Mouse (Mus musculus): ENCODE results near the gene Fmnl1.

The Fmnl1 gene

GRCm38 (mm10) chr11:103144309-103145285, 26.3 kb upstream of the Fmnl1 start:
- Histone ChIP-seq H3K36me3 (ENCODE audit: control insufficient read depth, insufficient read depth, low read length, poor library complexity, severe bottlenecking) (no peaks in the 10 kb centered on the region), H3K27me3 (ENCODE audit: control insufficient read depth, insufficient read depth, low read length, poor library complexity, severe bottlenecking) (no peaks in the 10 kb centered on the region)
- DNase-seq (ENCODE audit: low read depth, low spot score) = no peak

- H3K36me3 ChIP-seq (ENCODE audit: control insufficient read depth, insufficient read depth, low read length, poor library complexity, severe bottlenecking) = no peaks in the 10 kb centered on the region
- DNase-seq (ENCODE audit: low read depth, low spot score) = peak; percentile 43
- no peaks in the 10 kb centered on the region for H3K27me3 ChIP-seq (ENCODE audit: control insufficient read depth, insufficient read depth, low read length, poor library complexity, severe bottlenecking)
These were observed 24.5 kb upstream of the Fmnl1 start for GRCm38 (mm10) chr11:103146386-103146785.

DNA sequence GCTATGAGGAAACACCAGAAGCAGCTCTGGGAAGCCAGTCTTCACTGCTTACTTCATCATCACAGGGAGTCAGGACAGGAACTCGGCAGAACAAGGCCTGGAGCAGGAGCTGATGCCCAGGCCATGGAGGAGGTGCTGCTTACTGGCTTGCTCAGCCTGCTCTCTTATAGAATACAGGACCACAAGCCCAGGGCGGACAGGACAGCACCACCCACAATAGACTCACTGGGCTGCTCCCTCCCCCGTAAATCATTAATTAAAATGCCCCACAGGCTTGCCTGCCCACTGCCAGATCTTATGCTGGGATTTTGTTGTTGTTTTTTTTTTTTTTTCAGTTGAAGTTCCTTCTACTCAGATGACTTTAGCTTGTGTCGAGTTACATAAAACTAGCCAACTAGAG, 23.1 kb upstream of the Fmnl1 start:
- H3K27me3 ChIP-seq (ENCODE audit: control insufficient read depth, insufficient read depth, low read length, poor library complexity, severe bottlenecking) = no peaks in the 10 kb centered on the region
- no peak for DNase-seq (ENCODE audit: low read depth, low spot score)
- H3K36me3 ChIP-seq (ENCODE audit: control insufficient read depth, insufficient read depth, low read length, poor library complexity, severe bottlenecking) = no peaks in the 10 kb centered on the region

DNA sequence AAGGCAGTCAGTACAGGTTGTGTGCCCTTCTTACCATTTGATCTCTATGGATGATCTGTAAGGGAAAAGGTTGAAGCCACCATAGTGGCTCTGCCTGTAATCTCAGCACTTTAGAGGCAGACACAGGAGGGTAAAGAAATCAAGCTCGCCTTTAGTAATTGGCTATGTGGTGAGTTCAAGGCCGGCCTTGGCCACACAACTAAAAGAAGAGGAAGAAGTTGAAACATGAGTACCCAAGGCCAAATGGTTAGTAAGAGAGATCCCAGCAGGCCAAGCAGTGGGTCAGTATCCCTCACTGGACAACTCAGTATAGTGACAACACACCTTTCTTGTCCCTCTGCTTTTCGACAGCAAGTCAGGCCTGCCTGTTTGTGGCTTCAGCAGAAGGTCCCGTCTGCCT, 21.1 kb upstream of the Fmnl1 start:
- no peaks in the 10 kb centered on the region for H3K36me3 ChIP-seq (ENCODE audit: control insufficient read depth, insufficient read depth, low read length, poor library complexity, severe bottlenecking)
- no peaks in the 10 kb centered on the region for H3K27me3 ChIP-seq (ENCODE audit: control insufficient read depth, insufficient read depth, low read length, poor library complexity, severe bottlenecking)
- DNase-seq (ENCODE audit: low read depth, low spot score) = no peak

- DNase-seq (ENCODE audit: low read depth, low spot score) = peak; percentile 95
- Histone ChIP-seq H3K27me3 (ENCODE audit: control insufficient read depth, insufficient read depth, low read length, poor library complexity, severe bottlenecking) (no peaks in the 10 kb centered on the region), H3K36me3 (ENCODE audit: control insufficient read depth, insufficient read depth, low read length, poor library complexity, severe bottlenecking) (no peaks in the 10 kb centered on the region)
These were observed 12.1 kb upstream of the Fmnl1 start for GRCm38 (mm10) chr11:103158621-103159478.

- no peaks in the 10 kb centered on the region for H3K36me3 ChIP-seq (ENCODE audit: control insufficient read depth, insufficient read depth, low read length, poor library complexity, severe bottlenecking)
These were observed 10.2 kb upstream of the Fmnl1 start for GRCm38 (mm10) chr11:103160738-103161137.

GRCm38 (mm10) chr11:103161449-103161848, 9.5 kb upstream of the Fmnl1 start:
- H3K36me3 ChIP-seq (ENCODE audit: control insufficient read depth, insufficient read depth, low read length, poor library complexity, severe bottlenecking) = no peaks in the 10 kb centered on the region
- DNase-seq (ENCODE audit: low read depth, low spot score) = no peak
- no peaks in the 10 kb centered on the region for H3K27me3 ChIP-seq (ENCODE audit: control insufficient read depth, insufficient read depth, low read length, poor library complexity, severe bottlenecking)

More at GRCm38 (mm10) chr11:103160738-103161137, 10.2 kb upstream of the Fmnl1 start:
- no peaks in the 10 kb centered on the region for H3K27me3 ChIP-seq (ENCODE audit: control insufficient read depth, insufficient read depth, low read length, poor library complexity, severe bottlenecking)
- no peak for DNase-seq (ENCODE audit: low read depth, low spot score)

GRCm38 (mm10) chr11:103162132-103162531, 8.8 kb upstream of the Fmnl1 start:
- H3K36me3 ChIP-seq (ENCODE audit: control insufficient read depth, insufficient read depth, low read length, poor library complexity, severe bottlenecking) = no peaks in the 10 kb centered on the region
- H3K27me3 ChIP-seq (ENCODE audit: control insufficient read depth, insufficient read depth, low read length, poor library complexity, severe bottlenecking) = no peaks in the 10 kb centered on the region
- DNase-seq (ENCODE audit: low read depth, low spot score) = peak; percentile 63

DNA sequence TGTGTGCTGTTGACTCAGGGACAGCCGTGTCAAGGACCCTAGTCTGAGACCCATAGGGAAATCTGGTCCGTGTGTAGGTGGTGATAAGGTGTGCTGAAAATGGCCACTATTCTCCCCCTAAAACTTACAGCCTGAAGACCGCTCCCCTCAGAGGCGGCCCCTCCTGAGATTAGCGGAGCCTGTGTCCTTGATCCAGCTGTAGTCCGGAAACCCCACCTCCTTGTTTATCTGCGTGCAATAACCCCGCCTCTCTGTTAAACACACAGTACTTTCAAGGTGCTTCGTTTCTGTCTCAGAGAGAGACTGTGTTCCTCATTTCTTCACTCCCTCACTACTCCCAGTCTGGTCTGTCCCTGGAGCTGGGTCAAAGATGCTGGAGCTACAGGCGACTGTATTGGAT, 6.5 kb upstream of the Fmnl1 start:
- DNase-seq (ENCODE audit: low read depth, low spot score) = no peak
- Histone ChIP-seq H3K27me3 (ENCODE audit: control insufficient read depth, insufficient read depth, low read length, poor library complexity, severe bottlenecking) (no peaks in the 10 kb centered on the region), H3K36me3 (ENCODE audit: control insufficient read depth, insufficient read depth, low read length, poor library complexity, severe bottlenecking) (no peaks in the 10 kb centered on the region)

DNA sequence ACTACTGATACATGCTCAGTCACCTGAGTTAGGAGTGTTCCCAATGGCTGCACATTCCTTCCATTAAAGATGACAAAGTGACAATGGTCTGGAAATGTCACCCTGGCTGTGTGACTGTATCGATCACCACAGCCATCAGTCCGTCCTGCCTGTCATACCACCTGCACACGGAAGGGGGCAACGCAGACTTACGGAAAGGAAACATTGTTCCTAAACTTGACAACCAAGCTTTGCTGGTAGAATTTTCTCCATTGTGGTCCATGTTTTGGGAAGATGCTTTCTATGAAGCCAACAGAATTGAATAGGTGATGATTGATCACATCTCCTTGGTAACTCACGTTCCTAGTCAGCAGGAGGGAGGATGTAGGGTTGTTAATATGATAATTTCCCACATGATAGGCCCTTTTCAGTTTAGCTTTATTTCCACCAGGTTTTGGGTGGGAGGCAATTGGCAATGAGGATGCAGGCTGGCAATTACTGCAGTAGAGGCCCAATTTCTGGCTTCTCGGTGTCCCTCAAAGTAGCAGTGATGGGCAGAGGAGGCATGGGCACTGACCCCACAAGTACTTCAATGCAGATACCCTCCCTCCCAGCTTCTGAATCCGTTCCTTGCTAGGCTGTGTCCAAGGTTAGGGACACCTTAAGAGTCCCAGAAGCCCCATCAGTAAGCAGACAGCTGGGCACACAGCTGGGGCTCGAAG, 2.1 kb upstream of the Fmnl1 start:
- Histone ChIP-seq H3K27me3 (ENCODE audit: control insufficient read depth, insufficient read depth, low read length, poor library complexity, severe bottlenecking) (no peaks in the 10 kb centered on the region), H3K36me3 (ENCODE audit: control insufficient read depth, insufficient read depth, low read length, poor library complexity, severe bottlenecking) (no peaks in the 10 kb centered on the region)
- peak; percentile 87 for DNase-seq (ENCODE audit: low read depth, low spot score)

DNA sequence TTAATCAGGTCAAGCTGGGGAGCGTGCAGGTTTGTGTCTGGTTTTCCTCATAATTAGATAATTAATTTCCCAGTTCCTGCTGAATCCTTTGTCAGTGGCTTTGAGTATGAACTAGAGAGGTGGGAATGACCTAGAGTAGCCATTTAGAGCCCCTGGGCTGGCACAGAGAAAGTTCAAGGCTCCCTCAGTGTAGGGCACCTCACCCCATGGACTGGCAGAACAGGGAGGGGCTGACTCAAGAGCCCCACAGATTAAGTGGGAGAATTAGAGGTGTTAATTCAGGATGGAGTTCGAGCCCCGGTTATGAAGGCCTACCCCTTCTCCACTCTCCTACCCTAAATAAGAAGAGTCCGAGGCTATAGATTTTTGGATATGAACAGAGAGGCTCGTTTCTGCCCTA, 1.2 kb upstream of the Fmnl1 start:
- no peaks in the 10 kb centered on the region for H3K36me3 ChIP-seq (ENCODE audit: control insufficient read depth, insufficient read depth, low read length, poor library complexity, severe bottlenecking)
- no peaks in the 10 kb centered on the region for H3K27me3 ChIP-seq (ENCODE audit: control insufficient read depth, insufficient read depth, low read length, poor library complexity, severe bottlenecking)
- no peak for DNase-seq (ENCODE audit: low read depth, low spot score)

DNA sequence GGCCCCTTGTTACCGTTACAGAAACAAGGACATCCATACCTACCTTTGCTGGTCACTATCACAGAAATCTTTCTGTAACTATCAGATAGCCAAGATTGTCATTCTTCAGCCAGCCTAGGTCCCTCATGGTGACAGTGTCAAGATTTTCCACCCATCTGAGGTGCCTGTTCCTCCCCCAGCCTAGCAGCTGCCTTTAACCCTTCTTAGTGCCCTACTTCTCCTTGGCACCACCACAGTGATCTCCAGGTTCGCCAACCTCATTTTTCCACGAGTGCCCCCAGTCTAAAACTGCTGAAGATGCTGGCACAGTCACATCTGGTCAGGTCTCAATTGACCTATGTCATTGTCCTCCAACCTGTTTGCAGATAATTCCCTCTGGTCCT, 805 bp upstream of the Fmnl1 start:
- peak; percentile 44 for DNase-seq (ENCODE audit: low read depth, low spot score)
- Histone ChIP-seq H3K27me3 (ENCODE audit: control insufficient read depth, insufficient read depth, low read length, poor library complexity, severe bottlenecking) (no peaks in the 10 kb centered on the region), H3K36me3 (ENCODE audit: control insufficient read depth, insufficient read depth, low read length, poor library complexity, severe bottlenecking) (no peaks in the 10 kb centered on the region)

- DNase-seq (ENCODE audit: low read depth, low spot score) = no peak
- no peaks in the 10 kb centered on the region for H3K27me3 ChIP-seq (ENCODE audit: control insufficient read depth, insufficient read depth, low read length, poor library complexity, severe bottlenecking)
These were observed 346 bp downstream of the Fmnl1 start for GRCm38 (mm10) chr11:103171286-103171620.

DNA sequence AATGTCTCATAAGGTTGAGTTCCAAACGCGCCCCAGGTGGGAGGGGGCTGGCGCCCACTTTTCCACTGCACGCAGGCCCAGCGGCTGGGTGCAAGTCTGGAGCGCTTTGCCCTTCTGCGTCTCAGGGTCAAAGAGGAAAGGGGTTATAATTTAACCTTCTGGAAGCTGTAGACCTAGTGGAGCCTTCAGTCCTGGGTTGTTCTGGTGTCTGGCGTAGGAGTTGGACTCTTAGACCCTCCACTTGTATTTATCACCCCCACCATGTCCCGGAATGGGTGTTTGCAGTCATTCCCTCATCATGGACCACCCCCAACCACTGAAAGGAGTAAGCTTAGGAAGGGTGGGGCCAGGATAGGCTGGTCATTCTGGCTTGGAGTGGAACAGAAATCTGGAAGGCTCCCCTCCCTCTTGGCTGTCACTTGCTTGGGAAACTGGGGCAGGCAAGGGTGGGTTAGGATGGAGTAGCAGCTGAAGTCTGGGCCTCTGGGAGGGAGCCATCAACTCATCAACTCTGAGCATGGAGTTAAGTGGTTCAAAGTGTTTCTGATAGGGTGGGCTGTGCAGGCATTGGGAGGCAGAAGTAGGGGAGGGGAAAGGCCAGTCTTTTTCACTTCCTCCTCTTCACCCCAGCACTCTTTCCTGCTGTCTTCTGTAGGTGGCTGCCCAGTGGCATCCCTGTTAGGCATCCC, 940 bp downstream of the Fmnl1 start:
- DNase-seq (ENCODE audit: low read depth, low spot score) = peak; percentile 57
- Histone ChIP-seq H3K36me3 (ENCODE audit: control insufficient read depth, insufficient read depth, low read length, poor library complexity, severe bottlenecking) (no peaks in the 10 kb centered on the region), H3K27me3 (ENCODE audit: control insufficient read depth, insufficient read depth, low read length, poor library complexity, severe bottlenecking) (no peaks in the 10 kb centered on the region)

More at GRCm38 (mm10) chr11:103171286-103171620, 346 bp downstream of the Fmnl1 start:
- H3K36me3 ChIP-seq (ENCODE audit: control insufficient read depth, insufficient read depth, low read length, poor library complexity, severe bottlenecking) = no peaks in the 10 kb centered on the region
